Mouse (Mus musculus): Measurements from ENCODE around the gene Tdrd5. TPM values are rescaled to one million over a fixed set of nuclear protein-coding genes. Genes with fewer than 3 reads are reported as not detected.
"Not testable (repeated sequence)": the region's sequence is repeated elsewhere in the genome, so short reads cannot be mapped to it uniquely, and the experiment has no call there.

The Tdrd5 gene
- polyA plus RNA-seq, 2 experiments, result 0.20 to 0.36 TPM

GRCm38 (mm10) chr1:156254866-156255265, 48.6 kb downstream of the Tdrd5 start:
- H3K27me3 ChIP-seq (ENCODE audit: control insufficient read depth, insufficient read depth, low read length), result no peaks in the 10 kb centered on the region
- no peak overlapping the region for H3K4me2 ChIP-seq (replicated peaks; ENCODE audit: low read depth, low read length, severe bottlenecking)
- WGBS, result 64% methylated on average over 4 of the region's 4 CpGs
- DNase-seq (ENCODE audit: low spot score), result no peak
- no peaks in the 10 kb centered on the region for H3K36me3 ChIP-seq (ENCODE audit: control insufficient read depth, insufficient read depth, low read length)
- no peak for TF ChIP-seq POLR2A (IDR thresholded peaks at IDR 0.05; ENCODE audit: borderline replicate concordance, extremely low read depth, insufficient read depth, insufficient read length)
- ATAC-seq (ENCODE audit: low FRiP score, low read depth), result no peak
- no peak overlapping the region for H3K4me3 ChIP-seq (replicated peaks; ENCODE audit: low read length)
- H3K4me1 ChIP-seq (ENCODE audit: control insufficient read depth, insufficient read depth, low read length), result no peaks in the 10 kb centered on the region
- no peak overlapping the region for H3K27ac ChIP-seq (replicated peaks; ENCODE audit: low read depth, low read length)
- no peaks in the 10 kb centered on the region for H3K9me3 ChIP-seq (ENCODE audit: control insufficient read depth, low read length)
- H3K9ac ChIP-seq (ENCODE audit: low read depth, low read length, severe bottlenecking), result no peak overlapping the region

- H3K27me3 ChIP-seq (ENCODE audit: control insufficient read depth, insufficient read depth, low read length); ATAC-seq (ENCODE audit: low FRiP score, low read depth); DNase-seq (ENCODE audit: low spot score); H3K9ac ChIP-seq (ENCODE audit: low read depth, low read length, severe bottlenecking); H3K4me1 ChIP-seq (ENCODE audit: control insufficient read depth, insufficient read depth, low read length); H3K27ac ChIP-seq (replicated peaks; ENCODE audit: low read depth, low read length); H3K36me3 ChIP-seq (ENCODE audit: control insufficient read depth, insufficient read depth, low read length); H3K4me2 ChIP-seq (replicated peaks; ENCODE audit: low read depth, low read length, severe bottlenecking); H3K9me3 ChIP-seq (ENCODE audit: control insufficient read depth, low read length); H3K4me3 ChIP-seq (replicated peaks; ENCODE audit: low read length): not testable (repeated sequence)
- WGBS, result 83% methylated on average over 4 of the region's 4 CpGs
Observed at GRCm38 (mm10) chr1:156251096-156251495, 52.4 kb downstream of the Tdrd5 start.

GRCm38 (mm10) chr1:156247893-156248292, 55.6 kb downstream of the Tdrd5 start:
- Histone ChIP-seq H3K9me3 (ENCODE audit: control insufficient read depth, low read length) (no peaks in the 10 kb centered on the region), H3K36me3 (ENCODE audit: control insufficient read depth, insufficient read depth, low read length) (no peaks in the 10 kb centered on the region), H3K9ac (ENCODE audit: low read depth, low read length, severe bottlenecking) (no peak overlapping the region), H3K4me2 (replicated peaks; ENCODE audit: low read depth, low read length, severe bottlenecking) (no peak overlapping the region), H3K27me3 (ENCODE audit: control insufficient read depth, insufficient read depth, low read length) (no peaks in the 10 kb centered on the region), H3K27ac (replicated peaks; ENCODE audit: low read depth, low read length) (no peak overlapping the region), H3K4me1 (ENCODE audit: control insufficient read depth, insufficient read depth, low read length) (no peaks in the 10 kb centered on the region), H3K4me3 (replicated peaks; ENCODE audit: low read length) (no peak overlapping the region)
- ATAC-seq (ENCODE audit: low FRiP score, low read depth), result no peak
- no peak for TF ChIP-seq POLR2A (IDR thresholded peaks at IDR 0.05; ENCODE audit: borderline replicate concordance, extremely low read depth, insufficient read depth, insufficient read length)
- no peak for DNase-seq (ENCODE audit: low spot score)
- 26% methylated on average over 3 of the region's 3 CpGs for WGBS

GRCm38 (mm10) chr1:156241713-156242348, 61.6 kb downstream of the Tdrd5 start:
- no peak overlapping the region for H3K4me3 ChIP-seq (replicated peaks; ENCODE audit: low read length)
- H3K36me3 ChIP-seq (ENCODE audit: control insufficient read depth, insufficient read depth, low read length), result no peaks in the 10 kb centered on the region
- H3K27ac ChIP-seq (replicated peaks; ENCODE audit: low read depth, low read length), result no peak overlapping the region
- no peaks in the 10 kb centered on the region for H3K27me3 ChIP-seq (ENCODE audit: control insufficient read depth, insufficient read depth, low read length)
- 8% methylated on average over 14 of the region's 14 CpGs for WGBS
- DNase-seq (ENCODE audit: low spot score) (peak; percentile 64), ATAC-seq (ENCODE audit: low FRiP score, low read depth) (no peak)
- no peaks in the 10 kb centered on the region for H3K4me1 ChIP-seq (ENCODE audit: control insufficient read depth, insufficient read depth, low read length)
- no peaks in the 10 kb centered on the region for H3K9me3 ChIP-seq (ENCODE audit: control insufficient read depth, low read length)
- H3K9ac ChIP-seq (ENCODE audit: low read depth, low read length, severe bottlenecking), result no peak overlapping the region
- no peak overlapping the region for H3K4me2 ChIP-seq (replicated peaks; ENCODE audit: low read depth, low read length, severe bottlenecking)
- TF ChIP-seq POLR2A (IDR thresholded peaks at IDR 0.05; ENCODE audit: borderline replicate concordance, extremely low read depth, insufficient read depth, insufficient read length), result no peak

- Histone ChIP-seq H3K4me2 (replicated peaks; ENCODE audit: low read depth, low read length, severe bottlenecking) (no peak overlapping the region), H3K36me3 (ENCODE audit: control insufficient read depth, insufficient read depth, low read length) (no peaks in the 10 kb centered on the region), H3K27ac (replicated peaks; ENCODE audit: low read depth, low read length) (no peak overlapping the region), H3K4me1 (ENCODE audit: control insufficient read depth, insufficient read depth, low read length) (no peaks in the 10 kb centered on the region), H3K4me3 (replicated peaks; ENCODE audit: low read length) (no peak overlapping the region), H3K27me3 (ENCODE audit: control insufficient read depth, insufficient read depth, low read length) (no peaks in the 10 kb centered on the region), H3K9me3 (ENCODE audit: control insufficient read depth, low read length) (no peaks in the 10 kb centered on the region), H3K9ac (ENCODE audit: low read depth, low read length, severe bottlenecking) (no peak overlapping the region)
- DNase-seq (ENCODE audit: low spot score) (peak; percentile 55), ATAC-seq (ENCODE audit: low FRiP score, low read depth) (no peak)
- no peak for TF ChIP-seq POLR2A (IDR thresholded peaks at IDR 0.05; ENCODE audit: borderline replicate concordance, extremely low read depth, insufficient read depth, insufficient read length)
- 37% methylated on average over 2 of the region's 2 CpGs for WGBS
Observed at GRCm38 (mm10) chr1:156241035-156241434, 62.4 kb downstream of the Tdrd5 start.

- Histone ChIP-seq H3K9me3 (ENCODE audit: control insufficient read depth, low read length) (no peaks in the 10 kb centered on the region), H3K27me3 (ENCODE audit: control insufficient read depth, insufficient read depth, low read length) (no peaks in the 10 kb centered on the region), H3K36me3 (ENCODE audit: control insufficient read depth, insufficient read depth, low read length) (no peaks in the 10 kb centered on the region), H3K9ac (ENCODE audit: low read depth, low read length, severe bottlenecking) (no peak overlapping the region), H3K4me3 (replicated peaks; ENCODE audit: low read length) (no peak overlapping the region), H3K4me2 (replicated peaks; ENCODE audit: low read depth, low read length, severe bottlenecking) (no peak overlapping the region), H3K4me1 (ENCODE audit: control insufficient read depth, insufficient read depth, low read length) (peaks cover 13% of the 10 kb centered on the region), H3K27ac (replicated peaks; ENCODE audit: low read depth, low read length) (no peak overlapping the region)
- ATAC-seq (ENCODE audit: low FRiP score, low read depth), result no peak
- TF ChIP-seq POLR2A (IDR thresholded peaks at IDR 0.05; ENCODE audit: borderline replicate concordance, extremely low read depth, insufficient read depth, insufficient read length), result no peak
- WGBS, result 82% methylated on average over 6 of the region's 6 CpGs
- no peak for DNase-seq (ENCODE audit: low spot score)
Observed at GRCm38 (mm10) chr1:156231122-156231521, 72.3 kb downstream of the Tdrd5 start.

All from limb, embryonic 14.5 days (tissue).